Mouse (Mus musculus) heart, postnatal 4 days (tissue): ENCODE results near the gene Gm8005. TPM values are rescaled to one million over a fixed set of nuclear protein-coding genes. Genes with fewer than 3 reads are reported as not detected.
"Not testable (repeated sequence)": the region's sequence is repeated elsewhere in the genome, so short reads cannot be mapped to it uniquely, and the experiment has no call there.

Source experiments
- DNase-seq: peaks from one replicate; pipeline ENCODE4 v3.0.0; 2021
- total RNA-seq, 2 experiments: library from RNA; stranded (reverse); gene quantifications; 2 replicates each; pipeline ENCODE4 v1.2.3; 2021

Gm8005 gene
- not detected for total RNA-seq

DNA sequence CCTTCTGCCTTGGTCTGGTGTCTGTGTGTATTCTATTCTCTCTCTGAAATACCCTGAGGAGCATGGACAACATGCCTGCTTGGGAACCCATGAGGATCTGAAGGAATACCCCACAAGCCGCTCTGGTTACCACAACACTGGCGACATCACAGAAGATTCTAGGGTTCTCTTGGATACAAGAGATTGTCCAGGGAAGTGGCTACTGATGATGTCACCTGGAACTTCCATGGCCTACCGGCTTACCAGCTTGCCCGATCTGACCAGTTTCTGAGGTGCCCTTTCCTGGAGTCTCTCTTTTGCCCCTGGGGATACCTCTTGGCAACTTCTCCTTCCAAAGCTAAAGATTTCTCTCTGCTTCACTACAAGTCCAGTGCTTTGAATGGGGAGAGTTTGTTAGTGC lies at the start of gene Gm8005:
Gene Gm8005, minus strand, starts transcription at position 101 of the 400 bp plus-strand sequence.
- DNase-seq = not testable (repeated sequence)

GRCm38 (mm10) chr14:42463581-42463980 lies 24.1 kb upstream of the Gm8005 start, which contains the start of gene Gm8011:
TSS of gene Gm8011 (plus strand) at chr14:42463881.
- DNase-seq = not testable (repeated sequence)

Other genes with a start within 250 kb of the Gm8005 start
- gene Gm3573, start 248.9 kb downstream of the Gm8005 start, total RNA-seq = not detected
- not detected for gene Gm17026, start 179.6 kb downstream of the Gm8005 start, total RNA-seq
- gene Gm9611, start 142.3 kb downstream of the Gm8005 start, total RNA-seq = not detected
- not detected for gene Gm7995, start 129.5 kb downstream of the Gm8005 start, total RNA-seq
- gene Gm8011, start 24.2 kb upstream of the Gm8005 start, total RNA-seq = not detected
- gene Gm8020, start 62.7 kb upstream of the Gm8005 start, total RNA-seq = not detected
- gene Gm8024, start 84.6 kb upstream of the Gm8005 start, total RNA-seq = not detected
- gene Gm17124, start 160.2 kb upstream of the Gm8005 start, total RNA-seq = not detected
- gene Gm3633, start 202.2 kb upstream of the Gm8005 start, total RNA-seq = not detected
- gene Gm10378, start 216.3 kb upstream of the Gm8005 start, total RNA-seq = not detected